Mouse (Mus musculus) stomach, postnatal 0 days (tissue): ENCODE data around the gene Ccne1. TPM values are rescaled to one million over a fixed set of nuclear protein-coding genes. Genes with fewer than 3 reads are reported as not detected.

Experiments
- ATAC-seq: fragments of 200-750 bp; cut with Nextera tagmentation; 2 replicates; pipeline ENCODE4 v1.8.0; 2017; ENCODE audit not compliant: low FRiP score, low TSS enrichment
- DNase-seq: peaks from one replicate; pipeline ENCODE4 v3.0.0-alpha.2; 2016; ENCODE audit warnings: low spot score
- H3K27ac ChIP-seq: fragments of 300-500 bp; sonication (generic); replicated peaks from 2 replicates; pipeline ENCODE4 v1.5.1; 2014; ENCODE audit warnings: mild to moderate bottlenecking, control low read depth
- H3K27me3 ChIP-seq: fragments of 300-500 bp; sonication (generic); 2 replicates; pipeline ENCODE4 v1.6.1; 2014; ENCODE audit warnings: low read length; ENCODE audit not compliant: control insufficient read depth, insufficient read depth
- H3K36me3 ChIP-seq: fragments of 300-500 bp; sonication (generic); 2 replicates; pipeline ENCODE4 v1.6.1; 2014; ENCODE audit warnings: low read length, mixed read lengths; ENCODE audit not compliant: control insufficient read depth, insufficient read depth
- H3K4me1 ChIP-seq: fragments of 300-500 bp; sonication (generic); replicated peaks from 2 replicates; pipeline ENCODE4 v1.6.1; 2014; ENCODE audit warnings: antibody characterized with exemption; ENCODE audit not compliant: control insufficient read depth, insufficient read depth
- H3K4me2 ChIP-seq: fragments of 300-500 bp; sonication (generic); replicated peaks from 2 replicates; pipeline ENCODE4 v1.6.1; 2014; ENCODE audit warnings: low read depth, mild to moderate bottlenecking, control low read depth, moderate library complexity
- H3K4me3 ChIP-seq: fragments of 300-500 bp; sonication (generic); 2 replicates; pipeline ENCODE4 v1.5.1; 2014; ENCODE audit warnings: low read depth, low read length, control low read depth
- H3K9ac ChIP-seq: fragments of 300-500 bp; sonication (generic); 2 replicates; pipeline ENCODE4 v1.6.1; 2014; ENCODE audit warnings: mild to moderate bottlenecking, low read length, control low read depth, mixed read lengths
- H3K9me3 ChIP-seq: fragments of 300-500 bp; sonication (generic); 2 replicates; pipeline ENCODE4 v1.6.1; 2016; ENCODE audit warnings: low read length; ENCODE audit not compliant: control insufficient read depth
- CTCF ChIP-seq: IDR thresholded peaks from 2 replicates; pipeline ENCODE4 v1.5.1; 2016; ENCODE audit warnings: antibody characterized with exemption, low read depth, mild to moderate bottlenecking, moderate library complexity
- EP300 ChIP-seq: optimal IDR thresholded peaks from 2 replicates; pipeline ENCODE3; 2016; ENCODE audit warnings: antibody characterized with exemption
- WGBS: fragments of 180-500 bp; shearing (Covaris S2); extraction: QIAGEN DNeasy Blood & Tissue Kit; methylation state at CpG from one replicate; pipeline ENCODE4 v1.1.7; 2014; 5-methylcytosine and 5-hydroxymethylcytosine counted together
- polyA plus RNA-seq: library from polyadenylated mRNA; unstranded; fragments of >200 nt; fragmentation: Nextera tagmentation; extraction: Ambion mirVana; gene quantifications from 2 replicates; pipeline ENCODE4 v1.2.1, GENCODE M21; 2015

Gene Ccne1
- polyA plus RNA-seq, 1 experiment from 2014 or later, result 15.3 TPM

DNA sequence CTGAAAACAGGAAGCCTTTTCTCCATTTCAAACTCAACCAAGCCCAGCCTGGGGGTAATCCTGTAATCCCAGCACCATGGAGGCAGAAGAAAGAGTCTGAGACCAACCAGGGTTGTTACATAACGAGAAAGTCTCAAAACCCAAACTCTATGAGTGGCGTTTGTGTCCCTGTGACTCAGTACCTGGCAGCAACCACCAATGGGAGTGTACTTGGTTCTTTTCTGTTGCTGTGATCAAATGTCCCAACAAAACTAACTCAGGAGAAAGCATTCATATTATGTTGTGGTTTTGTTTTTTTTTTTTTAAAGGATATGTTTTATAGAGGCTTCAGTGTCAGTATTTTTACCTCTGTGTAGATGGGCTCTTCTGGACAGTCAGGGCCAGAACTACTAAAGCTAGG, 36.7 kb downstream of the Ccne1 start:
- H3K4me3 ChIP-seq, result no peak overlapping the region
- H3K4me1 ChIP-seq, result no peaks in the 10 kb centered on the region
- H3K27me3 ChIP-seq, result no peaks in the 10 kb centered on the region
- ATAC-seq (no peak), DNase-seq (no peak)
- no peaks in the 10 kb centered on the region for H3K36me3 ChIP-seq
- 29% methylated on average over 2 of the region's 2 CpGs for WGBS
- TF ChIP-seq EP300 (no peak), CTCF (no peak)
- H3K27ac ChIP-seq, result no peak overlapping the region
- no peak overlapping the region for H3K9ac ChIP-seq
- no peak overlapping the region for H3K4me2 ChIP-seq
- H3K9me3 ChIP-seq, result no peaks in the 10 kb centered on the region

DNA sequence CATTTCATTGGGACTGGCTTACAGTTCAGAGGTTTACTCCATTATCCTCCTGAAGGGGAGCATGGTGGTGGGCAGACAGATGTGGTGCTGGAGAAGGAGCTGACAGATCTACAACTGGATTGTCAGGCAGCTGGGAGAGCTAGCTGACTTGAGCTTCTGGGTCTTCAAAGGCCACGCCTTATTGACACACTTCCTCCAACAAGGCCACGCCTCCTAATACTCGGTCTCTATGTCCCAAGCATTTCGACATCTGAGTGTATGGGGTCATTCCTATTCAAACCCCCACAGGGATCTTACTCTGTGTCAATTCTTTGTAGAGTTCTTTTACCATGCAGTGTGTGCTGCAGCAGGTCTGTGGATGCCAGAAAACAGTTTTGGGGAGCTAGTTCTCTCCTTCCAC, 42.9 kb downstream of the Ccne1 start:
- TF ChIP-seq EP300, result no peak
- TF ChIP-seq CTCF, result no peak
- no peaks in the 10 kb centered on the region for H3K36me3 ChIP-seq
- no peak overlapping the region for H3K27ac ChIP-seq
- 41% methylated on average over 4 of the region's 4 CpGs for WGBS
- ATAC-seq, result no peak
- H3K4me2 ChIP-seq, result no peak overlapping the region
- no peak for DNase-seq
- no peak overlapping the region for H3K4me3 ChIP-seq
- no peaks in the 10 kb centered on the region for H3K9me3 ChIP-seq
- no peak overlapping the region for H3K9ac ChIP-seq
- H3K4me1 ChIP-seq, result 0 out of 2 replicates have a peak, but pooled peaks cover 3% of the 10 kb centered on the region
- no peaks in the 10 kb centered on the region for H3K27me3 ChIP-seq

GRCm38 (mm10) chr7:38061060-38061970, 46.0 kb downstream of the Ccne1 start:
- TF ChIP-seq EP300 (no peak), CTCF (peak; percentile 93)
- Histone ChIP-seq H3K9ac (peak overlapping the region; percentile 61), H3K27me3 (no peaks in the 10 kb centered on the region), H3K27ac (0 out of 2 replicates have a peak overlapping the region, but pooled peaks have one; percentile 13), H3K4me1 (0 out of 2 replicates have a peak, but pooled peaks cover 3% of the 10 kb centered on the region), H3K36me3 (no peaks in the 10 kb centered on the region), H3K9me3 (no peaks in the 10 kb centered on the region), H3K4me3 (peak overlapping the region; percentile 51), H3K4me2 (peak overlapping the region; percentile 86)
- peak; percentile 88 for DNase-seq
- WGBS, result under 1% methylated on average over 57 of the region's 57 CpGs
- peak; percentile 94 for ATAC-seq

- H3K9ac ChIP-seq, result no peak overlapping the region
- H3K9me3 ChIP-seq, result no peaks in the 10 kb centered on the region
- H3K27me3 ChIP-seq, result no peaks in the 10 kb centered on the region
- H3K27ac ChIP-seq, result no peak overlapping the region
- 0 out of 2 replicates have a peak, but pooled peaks cover 3% of the 10 kb centered on the region for H3K4me1 ChIP-seq
- DNase-seq (no peak), ATAC-seq (no peak)
- 71% methylated on average over 8 of the region's 8 CpGs for WGBS
- no peaks in the 10 kb centered on the region for H3K36me3 ChIP-seq
- no peak for TF ChIP-seq EP300
- TF ChIP-seq CTCF, result no peak
- no peak overlapping the region for H3K4me3 ChIP-seq
- no peak overlapping the region for H3K4me2 ChIP-seq
Observed at GRCm38 (mm10) chr7:38059636-38060330, 47.6 kb downstream of the Ccne1 start.

- Histone ChIP-seq H3K4me1 (0 out of 2 replicates have a peak, but pooled peaks cover 3% of the 10 kb centered on the region), H3K9me3 (no peaks in the 10 kb centered on the region), H3K36me3 (no peaks in the 10 kb centered on the region), H3K9ac (no peak overlapping the region), H3K27ac (no peak overlapping the region), H3K4me2 (no peak overlapping the region), H3K4me3 (no peak overlapping the region), H3K27me3 (no peaks in the 10 kb centered on the region)
- ATAC-seq (no peak), DNase-seq (no peak)
- TF ChIP-seq CTCF (no peak), EP300 (no peak)
- WGBS, result 19% methylated on average over 7 of the region's 7 CpGs
Observed at GRCm38 (mm10) chr7:38059096-38059495, 48.2 kb downstream of the Ccne1 start.

GRCm38 (mm10) chr7:38055996-38056395, 51.3 kb downstream of the Ccne1 start:
- H3K9me3 ChIP-seq, result no peaks in the 10 kb centered on the region
- no peak overlapping the region for H3K9ac ChIP-seq
- ATAC-seq, result no peak
- H3K27me3 ChIP-seq, result no peaks in the 10 kb centered on the region
- no peak for DNase-seq
- no peak for TF ChIP-seq CTCF
- TF ChIP-seq EP300, result no peak
- H3K4me3 ChIP-seq, result no peak overlapping the region
- H3K4me2 ChIP-seq, result no peak overlapping the region
- no peaks in the 10 kb centered on the region for H3K4me1 ChIP-seq
- no peaks in the 10 kb centered on the region for H3K36me3 ChIP-seq
- no peak overlapping the region for H3K27ac ChIP-seq
- 70% methylated on average over 2 of the region's 2 CpGs for WGBS
